Mouse (Mus musculus) CH12.LX (cell line): ENCODE measurements around the gene Zfp950.

Experiments used
- CHD1 ChIP-seq: IDR thresholded peaks from 2 replicates; pipeline ENCODE4 v1.6.1; 2012; ENCODE audit warnings: low read depth, low read length, improper control_type of control experiment, inconsistent platforms
- CTCF ChIP-seq, 2 experiments: IDR thresholded peaks in 1 of 2; conservative IDR thresholded peaks in 1 of 2; 2 replicates each; pipeline ENCODE4 v1.5.1; 2011 to 2012; ENCODE audit warnings: low read depth in 2 of 2, low read length in 2 of 2, improper control_type of control experiment in 1 of 2, inconsistent platforms in 1 of 2, mild to moderate bottlenecking in 1 of 2, moderate library complexity in 1 of 2
- E2F4 ChIP-seq: IDR thresholded peaks from 2 replicates; pipeline ENCODE4 v1.6.1; 2011; ENCODE audit warnings: low read depth, low read length, improper control_type of control experiment; ENCODE audit not compliant: insufficient replicate concordance
- EP300 ChIP-seq: IDR thresholded peaks from 2 replicates; pipeline ENCODE4 v1.6.1; 2011; ENCODE audit warnings: low read length, improper control_type of control experiment
- HCFC1 ChIP-seq: IDR thresholded peaks from 2 replicates; pipeline ENCODE4 v1.6.1; 2012; ENCODE audit warnings: low read depth, mild to moderate bottlenecking, inconsistent platforms, low read length, improper control_type of control experiment
- MAFK ChIP-seq: IDR thresholded peaks from 2 replicates; pipeline ENCODE4 v1.6.1; 2011; ENCODE audit warnings: low read length, improper control_type of control experiment; ENCODE audit not compliant: insufficient replicate concordance
- MAZ ChIP-seq: IDR thresholded peaks from 2 replicates; pipeline ENCODE4 v1.6.1; 2012; ENCODE audit warnings: low read depth, mild to moderate bottlenecking, inconsistent platforms, low read length, improper control_type of control experiment, moderate library complexity
- POLR2A ChIP-seq: IDR thresholded peaks from 2 replicates; pipeline ENCODE4 v1.6.1; 2011; ENCODE audit warnings: low read depth, mild to moderate bottlenecking, improper control_type of control experiment, low read length
- POLR2AphosphoS2 ChIP-seq: IDR thresholded peaks from 2 replicates; pipeline ENCODE4 v1.6.1; 2011; ENCODE audit warnings: low read depth, low read length, improper control_type of control experiment
- RCOR1 ChIP-seq: conservative IDR thresholded peaks from 2 replicates; pipeline ENCODE4 v1.6.1; 2012; ENCODE audit warnings: low read depth, mild to moderate bottlenecking, inconsistent platforms, low read length, improper control_type of control experiment
- SIN3A ChIP-seq: IDR thresholded peaks from 2 replicates; pipeline ENCODE4 v1.6.1; 2012; ENCODE audit warnings: low read length, improper control_type of control experiment, inconsistent platforms
- UBTF ChIP-seq: IDR thresholded peaks from 2 replicates; pipeline ENCODE4 v1.6.1; 2012; ENCODE audit warnings: low read depth, mild to moderate bottlenecking, inconsistent platforms, low read length, improper control_type of control experiment, moderate library complexity
- ZMIZ1 ChIP-seq: IDR thresholded peaks from 2 replicates; pipeline ENCODE4 v1.6.1; 2012; ENCODE audit warnings: low read depth, mild to moderate bottlenecking, inconsistent platforms, low read length, improper control_type of control experiment
- ZNF384 ChIP-seq: IDR thresholded peaks from 2 replicates; pipeline ENCODE4 v1.6.1; 2012; ENCODE audit warnings: low read depth, low read length, improper control_type of control experiment, inconsistent platforms

- TF ChIP-seq UBTF: no peak
- no peak for TF ChIP-seq RCOR1
- no peak for TF ChIP-seq ZMIZ1
- no peak for TF ChIP-seq E2F4
- no peak for TF ChIP-seq CTCF (conservative IDR thresholded peaks at IDR 0.05 in 1 of 2, IDR thresholded peaks at IDR 0.05 in 1 of 2; ENCODE audit: low read depth in 2 of 2, low read length in 2 of 2)
- no peak for TF ChIP-seq SIN3A
- no peak for TF ChIP-seq ZNF384
- no peak for TF ChIP-seq CHD1
- TF ChIP-seq MAZ: no peak
- peak; percentile 27; the same call in 1 of the 2 replicates for TF ChIP-seq EP300
- no peak for TF ChIP-seq HCFC1
- TF ChIP-seq MAFK: no peak
- no peak for TF ChIP-seq POLR2AphosphoS2
- TF ChIP-seq POLR2A: no peak
Observed at GRCm38 (mm10) chr19:61017477-61018266, 123.0 kb downstream of the Zfp950 start.
